Mouse (Mus musculus) T-helper 2 cell (primary cell): Measurements from ENCODE around the gene Prr14l.
"Not testable (repeated sequence)": the region's sequence is repeated elsewhere in the genome, so short reads cannot be mapped to it uniquely, and the experiment has no call there.

Experiments used
- in situ Hi-C: fragments of 300-600 bp; cut with MboI, MseI; formaldehyde crosslinking; loops from one replicate; pipeline ENCODE4 v1.15.1; 2025; ENCODE audit warnings: high pct_unique_total_duplicates

Gene Prr14l

GRCm38 (mm10) chr5:32853731-32854507, at the start of gene Prr14l:
Gene Prr14l (minus strand): TSS chr5:32854256.
- in situ Hi-C loops = no loop called here

GRCm38 (mm10) chr5:32886739-32887138, 32.7 kb upstream of the Prr14l start:
- in situ Hi-C loops = no loop called here

GRCm38 (mm10) chr5:32872346-32872745, 18.3 kb upstream of the Prr14l start:
- in situ Hi-C loops = no loop called here

DNA sequence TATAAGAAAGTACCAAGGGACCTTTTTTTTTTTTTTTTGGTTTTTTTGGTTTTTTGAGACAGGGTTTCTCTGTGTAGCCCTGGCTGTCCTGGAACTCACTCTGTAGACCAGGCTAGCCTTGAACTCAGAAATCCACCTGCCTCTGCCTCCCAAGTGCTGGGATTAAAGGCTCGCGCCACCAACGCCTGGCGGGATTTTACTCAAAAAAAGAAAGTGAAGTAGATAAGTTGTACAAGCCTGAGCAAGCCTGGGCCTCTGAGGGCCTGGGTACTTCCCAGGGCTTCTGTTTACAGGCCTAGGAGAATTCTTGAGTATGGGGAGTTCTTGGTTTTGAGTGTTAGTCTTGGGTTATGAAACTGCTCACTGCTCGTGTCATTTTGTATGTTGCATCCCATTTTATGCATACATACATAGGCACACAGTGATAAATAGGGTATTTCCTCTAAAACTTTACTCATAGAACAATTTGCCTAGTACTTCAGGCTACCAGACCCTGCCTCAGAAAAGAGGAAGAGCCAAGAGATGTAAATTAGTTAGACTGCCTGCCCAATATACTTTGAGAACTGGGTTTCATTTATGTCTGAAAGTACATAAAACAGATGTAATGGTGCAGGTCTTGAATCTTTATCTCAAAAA, 15.5 kb upstream of the Prr14l start:
- in situ Hi-C loops = loop anchor here (10.0 kb wide), 1 partner anchor 1305 kb away; no protein-coding TSS in a partner anchor

- in situ Hi-C loops = loop anchor here (10.0 kb wide), 1 partner anchor 1311 kb away; no protein-coding TSS in a partner anchor
Observed at GRCm38 (mm10) chr5:32863253-32864228, 9.5 kb upstream of the Prr14l start, which contains the start of gene Depdc5. Gene Depdc5 (plus strand): TSS chr5:32863701.

GRCm38 (mm10) chr5:32862469-32863132, 8.5 kb upstream of the Prr14l start:
- in situ Hi-C loops = loop anchor here (10.0 kb wide), 1 partner anchor 1312 kb away; no protein-coding TSS in a partner anchor

DNA sequence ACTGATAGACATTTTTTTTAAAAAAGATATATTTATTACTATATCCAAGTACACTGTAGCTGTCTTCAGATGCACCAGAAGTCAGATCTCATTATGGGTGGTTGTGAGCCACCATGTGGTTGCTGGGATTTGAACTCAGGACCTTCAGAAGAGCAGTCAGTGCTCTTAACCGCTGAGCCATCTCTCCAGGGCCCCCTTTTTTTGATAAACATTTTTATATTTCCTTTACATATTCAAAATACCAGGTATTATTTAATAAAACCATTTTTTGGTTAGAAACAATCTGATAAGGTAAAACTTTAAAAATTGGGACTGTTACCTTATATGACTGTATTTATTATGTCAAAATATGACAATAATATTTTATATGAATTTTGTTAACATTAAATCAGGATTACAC, 7.0 kb upstream of the Prr14l start:
- in situ Hi-C loops = loop anchor here (10.0 kb wide), 1 partner anchor 1314 kb away; no protein-coding TSS in a partner anchor

- in situ Hi-C loops = no loop called here
Observed at GRCm38 (mm10) chr5:32857781-32858220, 3.7 kb upstream of the Prr14l start.

DNA sequence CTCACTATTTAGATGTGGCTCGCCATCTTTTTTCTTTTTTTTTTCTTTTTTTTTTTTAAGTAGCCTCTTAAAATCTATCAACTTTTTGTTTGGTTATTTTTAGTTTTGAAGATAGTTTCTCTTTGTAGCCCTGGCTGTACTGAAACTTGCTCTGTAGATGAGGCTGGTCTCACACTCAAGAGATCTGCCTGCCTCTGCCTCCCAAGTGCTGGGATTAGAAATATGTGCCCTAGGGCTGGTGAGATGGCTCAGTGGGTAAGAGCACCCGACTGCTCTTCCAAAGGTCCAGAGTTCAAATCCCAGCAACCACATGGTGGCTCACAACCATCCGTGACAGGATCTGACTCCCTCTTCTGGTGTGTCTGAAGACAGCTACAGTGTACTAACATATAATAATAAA, 1.2 kb upstream of the Prr14l start:
- in situ Hi-C loops = not testable (repeated sequence)

DNA sequence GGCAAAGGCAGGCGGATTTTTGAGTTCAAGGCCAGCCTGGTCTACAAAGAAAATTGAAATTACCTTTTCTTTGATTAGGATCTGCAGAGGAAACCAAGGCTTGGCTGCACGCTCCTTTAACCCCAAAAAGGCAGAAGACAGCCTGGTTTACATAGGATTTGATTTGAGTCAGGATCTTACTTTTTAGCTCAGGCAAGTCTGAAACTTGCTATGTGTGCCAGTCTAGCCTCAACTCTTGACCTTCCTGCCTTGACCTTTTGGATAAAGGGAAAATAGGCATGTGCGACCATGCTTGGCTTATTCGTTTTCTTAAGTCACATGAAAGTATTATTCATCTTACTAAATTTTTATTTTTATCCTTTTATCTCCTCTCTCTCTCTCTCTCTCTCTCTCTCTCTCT, 762 bp upstream of the Prr14l start:
- in situ Hi-C loops = no loop called here

DNA sequence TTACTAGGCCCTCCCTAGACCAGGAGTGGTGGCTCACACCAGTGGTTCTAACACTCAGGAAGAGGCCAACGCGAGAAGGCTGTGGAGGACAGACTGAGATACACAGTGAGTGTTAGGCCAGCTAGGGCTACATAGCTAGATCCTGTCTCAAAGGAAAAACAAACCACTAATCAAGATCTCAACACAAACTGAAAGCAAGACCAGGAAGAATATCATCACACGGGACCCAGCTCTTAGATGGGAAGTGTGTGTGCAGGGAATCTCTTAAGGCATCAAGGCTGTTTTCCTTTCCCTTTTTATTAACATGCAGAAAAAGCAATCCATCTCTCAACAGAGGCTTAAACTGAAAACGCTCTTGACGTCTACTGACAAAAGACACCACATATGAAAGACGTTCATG, 2.0 kb downstream of the Prr14l start:
- in situ Hi-C loops = no loop called here

GRCm38 (mm10) chr5:32849580-32849979, 4.5 kb downstream of the Prr14l start:
- in situ Hi-C loops = not testable (repeated sequence)

- in situ Hi-C loops = no loop called here
Observed at GRCm38 (mm10) chr5:32849178-32849577, 4.9 kb downstream of the Prr14l start.

- in situ Hi-C loops = no loop called here
Observed at GRCm38 (mm10) chr5:32840029-32840428, 14.0 kb downstream of the Prr14l start.

- in situ Hi-C loops = no loop called here
Observed at GRCm38 (mm10) chr5:32836976-32837375, 17.1 kb downstream of the Prr14l start.

- in situ Hi-C loops = no loop called here
Observed at GRCm38 (mm10) chr5:32834497-32834896, 19.6 kb downstream of the Prr14l start.

- in situ Hi-C loops = no loop called here
Observed at GRCm38 (mm10) chr5:32830054-32830453, 24.0 kb downstream of the Prr14l start.

GRCm38 (mm10) chr5:32828766-32829165, 25.3 kb downstream of the Prr14l start:
- in situ Hi-C loops = not testable (repeated sequence)

DNA sequence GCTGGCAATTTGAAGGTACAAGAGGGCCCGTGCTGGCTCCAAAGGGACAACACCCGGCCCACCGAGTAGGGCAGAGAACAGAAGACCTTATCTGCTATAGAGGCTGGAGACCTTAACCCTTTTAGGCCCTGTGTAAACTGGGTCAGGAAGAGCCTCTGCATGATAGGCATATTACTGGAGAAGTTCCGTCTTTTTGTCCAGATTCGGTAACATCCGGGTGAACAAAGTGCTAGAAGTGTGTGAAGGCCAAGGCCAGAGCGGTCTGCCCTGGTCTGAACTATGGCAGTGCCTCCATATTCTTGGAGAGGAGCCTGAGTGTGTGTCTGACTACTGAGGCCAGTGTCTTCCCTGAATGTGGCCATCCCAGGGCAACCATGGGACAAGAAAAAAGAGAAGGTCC, 27.0 kb downstream of the Prr14l start, which contains the start of gene Gm20671:
TSS of gene Gm20671 (minus strand) at position 101 of the 400 bp plus-strand sequence.
- in situ Hi-C loops = no loop called here

GRCm38 (mm10) chr5:32820471-32820870, 33.6 kb downstream of the Prr14l start:
- in situ Hi-C loops = no loop called here

DNA sequence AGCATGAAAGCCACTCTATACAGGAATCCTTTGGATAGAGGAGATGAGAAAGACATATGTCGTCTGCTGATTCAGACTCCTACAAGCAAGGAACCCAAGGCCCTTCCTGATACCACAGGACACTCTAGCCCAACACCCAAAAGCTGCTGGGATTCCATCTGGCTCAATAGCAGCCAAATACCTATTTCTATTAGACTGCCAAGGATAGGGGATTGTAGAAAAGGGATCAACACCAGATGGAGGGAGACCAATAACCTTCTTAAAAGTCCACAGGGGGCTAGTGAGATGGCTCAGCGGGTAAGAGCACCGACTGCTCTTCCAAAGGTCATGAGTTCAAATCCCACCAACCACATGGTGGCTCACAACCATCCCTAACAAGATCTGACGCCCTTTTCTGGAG, 38.7 kb downstream of the Prr14l start:
- in situ Hi-C loops = no loop called here
